Mouse (Mus musculus): ENCODE results near the gene Xbp1. TPM values are rescaled to one million over a fixed set of nuclear protein-coding genes. Genes with fewer than 3 reads are reported as not detected.
"Not testable (repeated sequence)": the region's sequence is repeated elsewhere in the genome, so short reads cannot be mapped to it uniquely, and the experiment has no call there.

Xbp1 gene
- polyA plus RNA-seq (2021) = 115 TPM

- peak; percentile 70 for DNase-seq (ENCODE audit: low read depth, low spot score)
- in situ Hi-C loops (cut with MboI; ENCODE audit: low pct_unique_long_range_greater_than_20kb) = loop anchor here (5.0 kb wide), 1 partner anchor 33 kb away; no protein-coding TSS in a partner anchor
- TF ChIP-seq CTCF (IDR thresholded peaks at IDR 0.05) = no peak
- POLR2A ChIA-PET = interaction anchor here (1.0 to 3.0 kb wide), 4 partner anchors 12 to 29 kb away, joined by 3 to 24 read pairs (median 4); no protein-coding TSS in a partner anchor
- CTCF ChIA-PET = interaction anchor here (3.2 kb wide), 1 partner anchor 12 kb away, joined by 19 read pairs; no protein-coding TSS in a partner anchor
- H3K27me3 ChIP-seq = no peaks in the 10 kb centered on the region
- peak; percentile 87 for ATAC-seq
Measured at GRCm38 (mm10) chr11:5520412-5521265, at the start of gene Xbp1. Xbp1 (plus strand) TSS chr11:5520659.

- TF ChIP-seq CTCF (IDR thresholded peaks at IDR 0.05) = peak; percentile 76
- ChIA-PET POLR2A (no interaction called here), CTCF (interaction anchor here (1.1 to 3.6 kb wide), 7 partner anchors 31 to 359 kb away, joined by 3 to 23 read pairs (median 4); no protein-coding TSS in a partner anchor)
- ATAC-seq = no peak
- no peaks in the 10 kb centered on the region for H3K27me3 ChIP-seq
- in situ Hi-C loops (cut with MboI; ENCODE audit: low pct_unique_long_range_greater_than_20kb) = no loop called here
- peak; percentile 28 for DNase-seq (ENCODE audit: low read depth, low spot score)
Measured at GRCm38 (mm10) chr11:5474130-5474529, 46.3 kb upstream of the Xbp1 start.

- ChIA-PET POLR2A (interaction anchor here (1.2 kb wide), 1 partner anchor 376 kb away, joined by 3 read pairs; no protein-coding TSS in a partner anchor), CTCF (interaction anchor here (1.3 kb wide), 1 partner anchor 56 kb away, joined by 3 read pairs; no protein-coding TSS in a partner anchor)
- H3K27me3 ChIP-seq = not testable (repeated sequence)
Measured at GRCm38 (mm10) chr11:5475556-5476118, 44.8 kb upstream of the Xbp1 start.

GRCm38 (mm10) chr11:5476806-5477205 lies 43.7 kb upstream of the Xbp1 start:
- CTCF ChIA-PET = interaction anchor here (2.0 kb wide), 1 partner anchor 295 kb away, joined by 4 read pairs; no protein-coding TSS in a partner anchor
- in situ Hi-C loops (cut with MboI; ENCODE audit: low pct_unique_long_range_greater_than_20kb) = loop anchor here (5.0 to 25.0 kb wide), 2 partner anchors 185 to 435 kb away; no protein-coding TSS in a partner anchor
- POLR2A ChIA-PET = no interaction called here

More at GRCm38 (mm10) chr11:5475556-5476118, 44.8 kb upstream of the Xbp1 start:
- in situ Hi-C loops (cut with MboI; ENCODE audit: low pct_unique_long_range_greater_than_20kb) = loop anchor here (5.0 to 25.0 kb wide), 2 partner anchors 183 to 437 kb away; no protein-coding TSS in a partner anchor
- not testable (repeated sequence) for ATAC-seq; DNase-seq (ENCODE audit: low read depth, low spot score)

GRCm38 (mm10) chr11:5478193-5478592 lies 42.3 kb upstream of the Xbp1 start:
- ATAC-seq = no peak
- in situ Hi-C loops (cut with MboI; ENCODE audit: low pct_unique_long_range_greater_than_20kb) = loop anchor here (5.0 to 25.0 kb wide), 2 partner anchors 186 to 434 kb away; no protein-coding TSS in a partner anchor
- H3K27me3 ChIP-seq = peaks cover 4% of the 10 kb centered on the region
- POLR2A ChIA-PET = no interaction called here
- no peak for TF ChIP-seq CTCF (IDR thresholded peaks at IDR 0.05)
- CTCF ChIA-PET = interaction anchor here (1.1 to 2.0 kb wide), 2 partner anchors 189 to 297 kb away, joined by 3 to 4 read pairs; no protein-coding TSS in a partner anchor
- no peak for DNase-seq (ENCODE audit: low read depth, low spot score)

More at GRCm38 (mm10) chr11:5476806-5477205, 43.7 kb upstream of the Xbp1 start:
- TF ChIP-seq CTCF (IDR thresholded peaks at IDR 0.05) = no peak
- no peak for DNase-seq (ENCODE audit: low read depth, low spot score)
- no peak for ATAC-seq
- no peaks in the 10 kb centered on the region for H3K27me3 ChIP-seq

- ATAC-seq = no peak
- H3K27me3 ChIP-seq = peaks cover 6% of the 10 kb centered on the region
- no peak for TF ChIP-seq CTCF (IDR thresholded peaks at IDR 0.05)
- POLR2A ChIA-PET = no interaction called here
- CTCF ChIA-PET = interaction anchor here (1.1 to 2.0 kb wide), 3 partner anchors 188 to 298 kb away, joined by 3 to 4 read pairs (median 3); no protein-coding TSS in a partner anchor
- in situ Hi-C loops (cut with MboI; ENCODE audit: low pct_unique_long_range_greater_than_20kb) = loop anchor here (5.0 to 25.0 kb wide), 2 partner anchors 187 to 433 kb away; no protein-coding TSS in a partner anchor
- DNase-seq (ENCODE audit: low read depth, low spot score) = no peak
Measured at GRCm38 (mm10) chr11:5478831-5479230, 41.6 kb upstream of the Xbp1 start.

GRCm38 (mm10) chr11:5482581-5482980 lies 37.9 kb upstream of the Xbp1 start:
- in situ Hi-C loops (cut with MboI; ENCODE audit: low pct_unique_long_range_greater_than_20kb) = loop anchor here (5.0 to 25.0 kb wide), 4 partner anchors 300 to 430 kb away; partner anchors contain the start of gene Dbnl
- DNase-seq (ENCODE audit: low read depth, low spot score) (no peak), ATAC-seq (no peak)
- H3K27me3 ChIP-seq = peaks cover 6% of the 10 kb centered on the region
- ChIA-PET POLR2A (no interaction called here), CTCF (no interaction called here)
- no peak for TF ChIP-seq CTCF (IDR thresholded peaks at IDR 0.05)

- in situ Hi-C loops (cut with MboI; ENCODE audit: low pct_unique_long_range_greater_than_20kb) = loop anchor here (5.0 to 25.0 kb wide), 5 partner anchors 37 to 427 kb away; partner anchors contain the start of genes Dbnl and Xbp1
- ATAC-seq (peak; percentile 51), DNase-seq (ENCODE audit: low read depth, low spot score) (peak; percentile 39)
- H3K27me3 ChIP-seq = peaks cover 6% of the 10 kb centered on the region
- TF ChIP-seq CTCF (IDR thresholded peaks at IDR 0.05) = peak; percentile 90
- POLR2A ChIA-PET = no interaction called here
- CTCF ChIA-PET = interaction anchor here (0.7 to 1.6 kb wide), 6 partner anchors 16 to 370 kb away, joined by 3 to 8 read pairs (median 4); partner anchors contain the start of gene Ccdc117
Measured at GRCm38 (mm10) chr11:5485193-5486011, 35.1 kb upstream of the Xbp1 start.

- CTCF ChIA-PET; H3K27me3 ChIP-seq; DNase-seq (ENCODE audit: low read depth, low spot score); ATAC-seq: not testable (repeated sequence)
- in situ Hi-C loops (cut with MboI; ENCODE audit: low pct_unique_long_range_greater_than_20kb) = loop anchor here (5.0 to 25.0 kb wide), 5 partner anchors 33 to 423 kb away; partner anchors contain the start of genes Dbnl and Xbp1
- POLR2A ChIA-PET = interaction anchor here (0.7 kb wide), 1 partner anchor 38 kb away, joined by 4 read pairs; no protein-coding TSS in a partner anchor
Measured at GRCm38 (mm10) chr11:5489433-5489832, 31.0 kb upstream of the Xbp1 start.
